8 mouse cellular contexts compared by ENCODE assay signal in genomic region chr6:125166861-125167650, GRCm38 (mm10). TPM values are rescaled to one million over a fixed set of nuclear protein-coding genes. Genes with fewer than 3 reads are reported as not detected.
DNase-seq lines count a peak whose midpoint lies in the region; ATAC-seq and TF ChIP-seq lines count a peak whose summit lies in the region.

No protein-coding gene starts in this region.

- H3K4me1 ChIP-seq in brown adipose tissue, adult 24 weeks (ENCODE audit: control insufficient read depth, insufficient read depth, insufficient read length, low read length): no peaks in the 10 kb centered on the region
- peaks cover 23% of the 10 kb centered on the region; the same call in 1 of the 2 replicates for H3K4me1 ChIP-seq in hindbrain, postnatal 0 days (ENCODE audit: insufficient read depth, low read length)
- H3K4me1 ChIP-seq in liver, postnatal 0 days (ENCODE audit: insufficient read depth): peaks cover 39% of the 10 kb centered on the region
- H3K4me1 ChIP-seq in stomach, embryonic 15.5 days: peaks cover 31% of the 10 kb centered on the region

- no peak for TF ChIP-seq CTCF in gastrocnemius, adult 2 months (IDR thresholded peaks at IDR 0.05)
- no peak for TF ChIP-seq CTCF in hindbrain, postnatal 0 days (IDR thresholded peaks at IDR 0.05; ENCODE audit: low read depth)
- no peak for TF ChIP-seq CTCF in liver, postnatal 0 days (IDR thresholded peaks at IDR 0.05; ENCODE audit: low read depth)

- DNase-seq in ovary, postnatal 36 days (ENCODE audit: low spot score): peak; percentile 40
- DNase-seq in ovary, postnatal 10 days (ENCODE audit: low spot score): no peak
- peak; percentile 92 for DNase-seq in gastrocnemius, adult 2 months
- peak; percentile 49 for DNase-seq in hindbrain, postnatal 0 days (ENCODE audit: low spot score)
- peak; percentile 56 for DNase-seq in liver, postnatal 0 days
- DNase-seq in thymus, postnatal 10 days (ENCODE audit: low spot score in 2 of 2): no peak

- peak overlapping the region; percentile 78 for H3K9ac ChIP-seq in hindbrain, postnatal 0 days (replicated peaks; ENCODE audit: low read length)
- peak overlapping the region; percentile 76 for H3K9ac ChIP-seq in liver, postnatal 0 days (replicated peaks)
- peak overlapping the region; percentile 13 for H3K9ac ChIP-seq in stomach, embryonic 15.5 days

- no peaks in the 10 kb centered on the region for H3K27me3 ChIP-seq in hindbrain, postnatal 0 days (ENCODE audit: insufficient read depth, low read length)
- no peaks in the 10 kb centered on the region for H3K27me3 ChIP-seq in liver, postnatal 0 days (ENCODE audit: insufficient read depth, low read length)
- no peaks in the 10 kb centered on the region for H3K27me3 ChIP-seq in stomach, embryonic 15.5 days (replicated peaks)

- intact Hi-C loops in gastrocnemius, adult 2 months (cut with DNase I): loop anchor here (1.0 to 2.0 kb wide), 2 partner anchors 18 to 25 kb away; no protein-coding TSS in a partner anchor

- H3K36me3 ChIP-seq in hindbrain, postnatal 0 days (ENCODE audit: insufficient read depth, low read length): peaks cover 37% of the 10 kb centered on the region
- H3K36me3 ChIP-seq in liver, postnatal 0 days (replicated peaks; ENCODE audit: insufficient read depth, low read length): peaks cover 65% of the 10 kb centered on the region
- peaks cover 43% of the 10 kb centered on the region for H3K36me3 ChIP-seq in stomach, embryonic 15.5 days

- WGBS in hindbrain, postnatal 0 days: 16% methylated on average over 10 of the region's 10 CpGs
- WGBS in liver, postnatal 0 days (ENCODE audit: insufficient replicate concordance): 28% methylated on average over 10 of the region's 10 CpGs
- WGBS in stomach, embryonic 15.5 days: 19% methylated on average over 10 of the region's 10 CpGs

- H3K27ac ChIP-seq in brown adipose tissue, adult 24 weeks (replicated peaks; ENCODE audit: low read depth, low read length): peak overlapping the region; percentile 97
- H3K27ac ChIP-seq in gastrocnemius, adult 2 months: peak overlapping the region; percentile 99
- H3K27ac ChIP-seq in hindbrain, postnatal 0 days: peak overlapping the region; percentile 90
- H3K27ac ChIP-seq in liver, postnatal 0 days (ENCODE audit: low read depth): peak overlapping the region; percentile 97
- peak overlapping the region; percentile 98 for H3K27ac ChIP-seq in stomach, embryonic 15.5 days

- peak; percentile 15; the same call in 1 of the 2 replicates for ATAC-seq in hindbrain, postnatal 0 days
- ATAC-seq in liver, postnatal 0 days: peak; percentile 7
- ATAC-seq in stomach, embryonic 15.5 days (ENCODE audit: insufficient read depth, low FRiP score, low read depth): peak; percentile 51

- H3K4me2 ChIP-seq in hindbrain, postnatal 0 days (ENCODE audit: low read depth, low read length): peak overlapping the region; percentile 77
- H3K4me2 ChIP-seq in liver, postnatal 0 days (ENCODE audit: low read depth, low read length): peak overlapping the region; percentile 75
- H3K4me2 ChIP-seq in stomach, embryonic 15.5 days: peak overlapping the region; percentile 79

- H3K4me3 ChIP-seq in brown adipose tissue, adult 24 weeks (ENCODE audit: insufficient read depth, low read depth, low read length): peak overlapping the region; percentile 79
- H3K4me3 ChIP-seq in gastrocnemius, adult 2 months: peak overlapping the region; percentile 77
- H3K4me3 ChIP-seq in hindbrain, postnatal 0 days (ENCODE audit: low read length): 0 out of 2 replicates have a peak overlapping the region, but pooled peaks have one; percentile 65
- peak overlapping the region; percentile 72 for H3K4me3 ChIP-seq in liver, postnatal 0 days (ENCODE audit: low read depth, low read length)
- peak overlapping the region; percentile 90 for H3K4me3 ChIP-seq in stomach, embryonic 15.5 days (replicated peaks)

- no peaks in the 10 kb centered on the region for H3K9me3 ChIP-seq in hindbrain, postnatal 0 days (ENCODE audit: low read length)
- no peaks in the 10 kb centered on the region for H3K9me3 ChIP-seq in liver, postnatal 0 days (ENCODE audit: low read length)
- H3K9me3 ChIP-seq in stomach, embryonic 15.5 days: no peaks in the 10 kb centered on the region

- no peak for TF ChIP-seq EP300 in liver, postnatal 0 days (IDR thresholded peaks at IDR 0.05; ENCODE audit: low read depth)

RNA-seq across cellular contexts. Expression of gene Gapdh, which starts 0.8 kb away (rescaled TPM):
- polyA plus RNA-seq in brown adipose tissue, adult 24 weeks (2012; ENCODE audit: insufficient read depth, insufficient read length, missing spikeins): 1,014 and 1,139 TPM in 2 replicates
- over 10,000 TPM in 1 of 2 experiments, 1,000 to 10,000 TPM in 1; 9,742 to 11,894 TPM for total RNA-seq in gastrocnemius, adult 2 months (2021)
- 2,711 and 2,736 TPM in 2 replicates for total RNA-seq in hindbrain, postnatal 0 days (2014; rRNA removed)
- 1,874 and 1,919 TPM in 2 replicates for polyA plus RNA-seq in hindbrain, postnatal 0 days (2015; fragmentation: Nextera tagmentation; extraction: Ambion mirVana)
- polyA plus RNA-seq in liver, postnatal 0 days (2015; fragmentation: Nextera tagmentation; extraction: Ambion mirVana): 1,355 and 1,565 TPM in 2 replicates
- 1,509 and 1,865 TPM in 2 replicates for polyA plus RNA-seq in stomach, embryonic 15.5 days (2015; fragmentation: Nextera tagmentation; extraction: Ambion mirVana)

RNA-seq across cellular contexts. Expression of gene Iffo1, which starts 22.0 kb away (rescaled TPM):
- polyA plus RNA-seq in brown adipose tissue, adult 24 weeks (2012; ENCODE audit: insufficient read depth, insufficient read length, missing spikeins): 2.9 and 3.2 TPM in 2 replicates
- total RNA-seq in gastrocnemius, adult 2 months (2021): 1 to 10 TPM; 7.8 to 9.4 TPM
- total RNA-seq in hindbrain, postnatal 0 days (2014; rRNA removed): 29.1 and 30.5 TPM in 2 replicates
- polyA plus RNA-seq in hindbrain, postnatal 0 days (2015; fragmentation: Nextera tagmentation; extraction: Ambion mirVana): 20.3 and 20.6 TPM in 2 replicates
- 4.2 and 4.8 TPM in 2 replicates for polyA plus RNA-seq in liver, postnatal 0 days (2015; fragmentation: Nextera tagmentation; extraction: Ambion mirVana)
- polyA plus RNA-seq in stomach, embryonic 15.5 days (2015; fragmentation: Nextera tagmentation; extraction: Ambion mirVana): 8.2 and 9.0 TPM in 2 replicates

RNA-seq across cellular contexts. Expression of gene Ncapd2, which starts 24.4 kb away (rescaled TPM):
- polyA plus RNA-seq in brown adipose tissue, adult 24 weeks (2012; ENCODE audit: insufficient read depth, insufficient read length, missing spikeins): 7.5 and 9.2 TPM in 2 replicates
- 1 to 10 TPM; 6.5 to 9.8 TPM for total RNA-seq in gastrocnemius, adult 2 months (2021)
- total RNA-seq in hindbrain, postnatal 0 days (2014; rRNA removed): 47.1 and 56.3 TPM in 2 replicates
- polyA plus RNA-seq in hindbrain, postnatal 0 days (2015; fragmentation: Nextera tagmentation; extraction: Ambion mirVana): 30.3 and 34.1 TPM in 2 replicates
- 33.5 and 39.1 TPM in 2 replicates for polyA plus RNA-seq in liver, postnatal 0 days (2015; fragmentation: Nextera tagmentation; extraction: Ambion mirVana)
- polyA plus RNA-seq in stomach, embryonic 15.5 days (2015; fragmentation: Nextera tagmentation; extraction: Ambion mirVana): 107 and 108 TPM in 2 replicates

RNA-seq across cellular contexts. Expression of gene Mrpl51, which starts 24.5 kb away (rescaled TPM):
- polyA plus RNA-seq in brown adipose tissue, adult 24 weeks (2012; ENCODE audit: insufficient read depth, insufficient read length, missing spikeins): 316 and 439 TPM in 2 replicates
- 100 to 1,000 TPM; 214 to 262 TPM for total RNA-seq in gastrocnemius, adult 2 months (2021)
- total RNA-seq in hindbrain, postnatal 0 days (2014; rRNA removed): 20.6 and 40.3 TPM in 2 replicates
- 159 and 163 TPM in 2 replicates for polyA plus RNA-seq in hindbrain, postnatal 0 days (2015; fragmentation: Nextera tagmentation; extraction: Ambion mirVana)
- 210 and 215 TPM in 2 replicates for polyA plus RNA-seq in liver, postnatal 0 days (2015; fragmentation: Nextera tagmentation; extraction: Ambion mirVana)
- 231 and 236 TPM in 2 replicates for polyA plus RNA-seq in stomach, embryonic 15.5 days (2015; fragmentation: Nextera tagmentation; extraction: Ambion mirVana)

RNA-seq across cellular contexts. Expression of gene Nop2, which starts 35.3 kb away (rescaled TPM):
- polyA plus RNA-seq in brown adipose tissue, adult 24 weeks (2012; ENCODE audit: insufficient read depth, insufficient read length, missing spikeins): 10.0 and 16.0 TPM in 2 replicates
- 10 to 100 TPM; 17.9 to 18.1 TPM for total RNA-seq in gastrocnemius, adult 2 months (2021)
- total RNA-seq in hindbrain, postnatal 0 days (2014; rRNA removed): 33.9 and 34.2 TPM in 2 replicates
- 37.3 and 38.8 TPM in 2 replicates for polyA plus RNA-seq in hindbrain, postnatal 0 days (2015; fragmentation: Nextera tagmentation; extraction: Ambion mirVana)
- 23.2 and 24.8 TPM in 2 replicates for polyA plus RNA-seq in liver, postnatal 0 days (2015; fragmentation: Nextera tagmentation; extraction: Ambion mirVana)
- polyA plus RNA-seq in stomach, embryonic 15.5 days (2015; fragmentation: Nextera tagmentation; extraction: Ambion mirVana): 55.6 and 60.1 TPM in 2 replicates

Comparison
In these comparisons a context has a peak if more than half of its experiments do, and no peak if none do; other contexts are left out.
1. DNase-seq: peak in ovary, postnatal 36 days (single experiment), gastrocnemius, adult 2 months (single experiment), hindbrain, postnatal 0 days (single experiment) and liver, postnatal 0 days (single experiment); none in ovary, postnatal 10 days (single experiment) and thymus, postnatal 10 days (0 of 2).
2. H3K9ac ChIP-seq: peak in every context shown above with its lines; median percentile 78 in hindbrain, postnatal 0 days; 76 in liver, postnatal 0 days; 13 in stomach, embryonic 15.5 days.
3. Peak in every context shown above with its lines, with median percentiles within 50 percentile points of each other: H3K27ac ChIP-seq, H3K4me3 ChIP-seq, ATAC-seq and H3K4me2 ChIP-seq.